Mouse (Mus musculus) neural tube, embryonic 11.5 days (tissue): ENCODE results near the gene Gm5148. TPM values are rescaled to one million over a fixed set of nuclear protein-coding genes. Genes with fewer than 3 reads are reported as not detected.

Experiments
- ATAC-seq: fragments of 200-750 bp; cut with Nextera tagmentation; 2 replicates; pipeline ENCODE4 v1.8.0; 2017; ENCODE audit warnings: moderate number of reproducible peaks, mild to moderate bottlenecking, moderate TSS enrichment, moderate library complexity; ENCODE audit not compliant: insufficient read depth, low FRiP score, low TSS enrichment
- DNase-seq: peaks from one replicate; pipeline ENCODE4 v3.0.0-alpha.2; 2015; ENCODE audit warnings: low spot score
- H3K27ac ChIP-seq: fragments of 300-500 bp; sonication (generic); 2 replicates; pipeline ENCODE4 v1.5.1; 2014; ENCODE audit warnings: low read depth, mild to moderate bottlenecking, low read length
- H3K27me3 ChIP-seq: fragments of 300-500 bp; sonication (generic); 2 replicates; pipeline ENCODE4 v1.6.1; 2014; ENCODE audit warnings: mild to moderate bottlenecking, low read length, mixed read lengths; ENCODE audit not compliant: control insufficient read depth, insufficient read depth
- H3K36me3 ChIP-seq: fragments of 300-500 bp; sonication (generic); 2 replicates; pipeline ENCODE4 v1.6.1; 2014; ENCODE audit warnings: mild to moderate bottlenecking, low read length, moderate library complexity, mixed read lengths; ENCODE audit not compliant: control insufficient read depth, insufficient read depth
- H3K4me1 ChIP-seq: fragments of 300-500 bp; sonication (generic); 2 replicates; pipeline ENCODE4 v1.6.1; 2014; ENCODE audit warnings: low read length, mixed read lengths; ENCODE audit not compliant: control insufficient read depth, insufficient read depth
- H3K4me2 ChIP-seq: fragments of 300-500 bp; sonication (generic); 2 replicates; pipeline ENCODE4 v1.6.1; 2014; ENCODE audit warnings: low read depth, mild to moderate bottlenecking, moderate library complexity
- H3K4me3 ChIP-seq: fragments of 300-500 bp; sonication (generic); 2 replicates; pipeline ENCODE4 v1.5.1; 2014; ENCODE audit warnings: low read depth, low read length
- H3K9ac ChIP-seq: fragments of 300-500 bp; sonication (generic); 2 replicates; pipeline ENCODE4 v1.6.1; 2014; ENCODE audit warnings: mild to moderate bottlenecking, low read length
- H3K9me3 ChIP-seq: fragments of 300-500 bp; sonication (generic); 2 replicates; pipeline ENCODE4 v1.6.1; 2016; ENCODE audit warnings: low read length; ENCODE audit not compliant: control insufficient read depth
- WGBS: fragments of 180-500 bp; shearing (Covaris S2); extraction: QIAGEN DNeasy Blood & Tissue Kit; methylation state at CpG from one replicate; pipeline ENCODE4 v1.1.7; 2014; 5-methylcytosine and 5-hydroxymethylcytosine counted together
- polyA plus RNA-seq: library from polyadenylated mRNA; unstranded; fragments of >200 nt; fragmentation: Nextera tagmentation; extraction: Ambion mirVana; gene quantifications from 2 replicates; pipeline ENCODE4 v1.2.1, GENCODE M21; 2014

The Gm5148 gene
- polyA plus RNA-seq, 1 experiment from 2014 or later = 3.2 TPM

- Histone ChIP-seq H3K27me3 (0 out of 2 replicates have a peak, but pooled peaks cover 10% of the 10 kb centered on the region), H3K36me3 (no peaks in the 10 kb centered on the region), H3K9me3 (no peaks in the 10 kb centered on the region), H3K27ac (no peak overlapping the region), H3K4me3 (no peak overlapping the region), H3K4me2 (no peak overlapping the region), H3K9ac (no peak overlapping the region), H3K4me1 (peaks cover 7% of the 10 kb centered on the region)
- DNase-seq = no peak
- whole genome bisulfite sequencing = 74% methylated on average over 9 of the region's 9 CpGs
- ATAC-seq = no peak
These were observed 4.1 kb upstream of the Gm5148 start for GRCm38 (mm10) chr3:37728112-37729100.

GRCm38 (mm10) chr3:37727392-37727791 lies 3.1 kb upstream of the Gm5148 start:
- 76% methylated on average over 5 of the region's 5 CpGs for WGBS
- no peaks in the 10 kb centered on the region for H3K9me3 ChIP-seq
- H3K9ac ChIP-seq = no peak overlapping the region
- no peak overlapping the region for H3K27ac ChIP-seq
- H3K27me3 ChIP-seq = peaks cover 14% of the 10 kb centered on the region; the same call in 1 of the 2 replicates
- peaks cover 7% of the 10 kb centered on the region for H3K4me1 ChIP-seq
- no peaks in the 10 kb centered on the region for H3K36me3 ChIP-seq
- no peak for ATAC-seq
- no peak overlapping the region for H3K4me2 ChIP-seq
- H3K4me3 ChIP-seq = no peak overlapping the region
- no peak for DNase-seq

DNA sequence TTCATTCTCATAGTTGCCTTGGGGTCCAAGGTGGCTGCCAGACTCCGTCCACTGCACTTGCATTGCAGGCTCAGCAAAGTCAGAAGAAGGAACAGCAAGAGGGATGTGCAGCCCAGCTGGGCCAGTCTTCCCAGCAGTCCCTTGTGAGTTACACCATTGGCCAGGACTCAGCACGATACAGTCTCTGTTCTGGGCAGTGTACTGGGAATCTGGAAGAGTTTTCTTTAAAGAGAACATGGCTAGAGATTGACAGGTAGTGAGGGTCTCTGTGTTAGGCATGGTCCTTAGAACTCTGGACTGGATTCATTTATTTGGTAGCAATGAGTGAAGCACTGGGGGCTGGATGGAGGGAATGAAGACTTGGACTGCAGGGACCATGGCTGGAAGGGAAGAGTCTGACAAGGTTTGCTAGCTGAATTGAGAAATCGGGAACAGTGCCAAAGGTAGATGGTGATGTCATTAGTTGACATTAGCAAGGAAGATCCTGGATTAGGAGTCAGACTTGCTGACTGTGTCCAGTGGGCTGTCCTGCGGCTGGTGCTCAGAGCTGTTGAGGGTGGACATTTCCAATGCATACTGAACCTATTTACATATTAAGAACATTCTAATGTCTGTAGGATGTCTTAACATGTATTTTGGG lies 2.3 kb upstream of the Gm5148 start:
- no peak overlapping the region for H3K27ac ChIP-seq
- no peak overlapping the region for H3K9ac ChIP-seq
- peaks cover 7% of the 10 kb centered on the region for H3K4me1 ChIP-seq
- H3K36me3 ChIP-seq = no peaks in the 10 kb centered on the region
- no peak overlapping the region for H3K4me2 ChIP-seq
- H3K4me3 ChIP-seq = no peak overlapping the region
- DNase-seq = no peak
- H3K27me3 ChIP-seq = peaks cover 14% of the 10 kb centered on the region; the same call in 1 of the 2 replicates
- ATAC-seq = no peak
- 91% methylated on average over 4 of the region's 4 CpGs for WGBS
- H3K9me3 ChIP-seq = no peaks in the 10 kb centered on the region

- H3K27ac ChIP-seq = no peak overlapping the region
- no peak for DNase-seq
- H3K4me3 ChIP-seq = no peak overlapping the region
- H3K27me3 ChIP-seq = peaks cover 14% of the 10 kb centered on the region; the same call in 1 of the 2 replicates
- ATAC-seq = no peak
- H3K4me1 ChIP-seq = peaks cover 7% of the 10 kb centered on the region
- no peak overlapping the region for H3K9ac ChIP-seq
- H3K9me3 ChIP-seq = no peaks in the 10 kb centered on the region
- H3K4me2 ChIP-seq = no peak overlapping the region
- H3K36me3 ChIP-seq = no peaks in the 10 kb centered on the region
- 82% methylated on average over 6 of the region's 6 CpGs for WGBS
These were observed 851 bp upstream of the Gm5148 start for GRCm38 (mm10) chr3:37724946-37725735.

- peaks cover 14% of the 10 kb centered on the region; the same call in 1 of the 2 replicates for H3K27me3 ChIP-seq
- no peak overlapping the region for H3K27ac ChIP-seq
- H3K9ac ChIP-seq = peak overlapping the region; percentile 38
- WGBS = 1% methylated on average over 15 of the region's 17 CpGs
- peak overlapping the region; percentile 27 for H3K4me3 ChIP-seq
- peaks cover 7% of the 10 kb centered on the region for H3K4me1 ChIP-seq
- H3K4me2 ChIP-seq = peak overlapping the region; percentile 62
- ATAC-seq = peak; percentile 67; the same call in 1 of the 2 replicates
- H3K36me3 ChIP-seq = no peaks in the 10 kb centered on the region
- DNase-seq = peak; percentile 53
- no peaks in the 10 kb centered on the region for H3K9me3 ChIP-seq
These were observed 574 bp downstream of the Gm5148 start for GRCm38 (mm10) chr3:37723662-37724170.

GRCm38 (mm10) chr3:37723061-37723521 lies 1.2 kb downstream of the Gm5148 start:
- Histone ChIP-seq H3K4me1 (peaks cover 7% of the 10 kb centered on the region), H3K4me3 (0 out of 2 replicates have a peak overlapping the region, but pooled peaks have one; percentile 27), H3K27me3 (peaks cover 14% of the 10 kb centered on the region; the same call in 1 of the 2 replicates), H3K27ac (no peak overlapping the region), H3K9ac (no peak overlapping the region; the same call in 1 of the 2 replicates), H3K36me3 (no peaks in the 10 kb centered on the region), H3K4me2 (peak overlapping the region; percentile 62), H3K9me3 (no peaks in the 10 kb centered on the region)
- WGBS = 4% methylated on average over 11 of the region's 11 CpGs
- DNase-seq (peak; percentile 35), ATAC-seq (no peak)

GRCm38 (mm10) chr3:37722487-37723060 lies 1.7 kb downstream of the Gm5148 start:
- no peak overlapping the region for H3K9ac ChIP-seq
- peak; percentile 16 for DNase-seq
- no peaks in the 10 kb centered on the region for H3K9me3 ChIP-seq
- 49% methylated on average over 12 of the region's 12 CpGs for WGBS
- H3K4me3 ChIP-seq = no peak overlapping the region
- no peak overlapping the region for H3K4me2 ChIP-seq
- ATAC-seq = no peak
- H3K27me3 ChIP-seq = peaks cover 14% of the 10 kb centered on the region; the same call in 1 of the 2 replicates
- no peak overlapping the region for H3K27ac ChIP-seq
- H3K36me3 ChIP-seq = no peaks in the 10 kb centered on the region
- H3K4me1 ChIP-seq = peaks cover 7% of the 10 kb centered on the region

DNA sequence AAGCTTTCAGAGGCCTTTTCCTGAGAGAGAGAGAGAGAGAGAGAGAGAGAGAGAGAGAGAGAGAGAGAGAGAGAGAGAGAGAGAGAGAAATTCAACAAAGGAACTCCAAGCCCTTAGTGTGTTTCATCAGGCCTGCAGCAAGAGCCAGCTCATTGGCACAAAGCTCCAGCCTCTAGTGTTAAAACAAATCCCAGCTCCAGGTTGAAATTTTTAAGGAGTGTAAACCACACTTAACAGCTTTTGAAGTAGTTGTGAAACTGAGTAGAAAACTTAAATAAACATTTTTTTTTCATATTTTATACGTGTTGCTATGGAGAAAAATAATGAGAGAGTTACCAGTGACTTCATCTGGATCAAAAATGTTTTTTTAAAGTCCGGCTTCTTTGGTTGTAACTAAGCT lies 7.3 kb downstream of the Gm5148 start:
- WGBS = 90% methylated on average over 2 of the region's 2 CpGs
- no peaks in the 10 kb centered on the region for H3K4me1 ChIP-seq
- H3K27ac ChIP-seq = no peak overlapping the region

More for the DNA sequence above, 7.3 kb downstream of the Gm5148 start:
- H3K4me2 ChIP-seq = no peak overlapping the region
- H3K9me3 ChIP-seq = no peaks in the 10 kb centered on the region
- DNase-seq = no peak
- H3K4me3 ChIP-seq = no peak overlapping the region
- H3K9ac ChIP-seq = no peak overlapping the region
- no peak for ATAC-seq
- no peaks in the 10 kb centered on the region for H3K36me3 ChIP-seq
- no peaks in the 10 kb centered on the region for H3K27me3 ChIP-seq
